Mouse (Mus musculus) embryo, embryonic 10.5 days (tissue): ENCODE measurements around the gene Cfap126.

Experiments used
- DNase-seq: peaks from one replicate; pipeline ENCODE4 v3.0.0-alpha.2; 2015; ENCODE audit warnings: low spot score

The Cfap126 gene

GRCm38 (mm10) chr1:171096110-171096964, 17.4 kb upstream of the Cfap126 start:
- DNase-seq = no peak

GRCm38 (mm10) chr1:171097136-171097535, 16.6 kb upstream of the Cfap126 start:
- no peak for DNase-seq

GRCm38 (mm10) chr1:171097612-171098011, 16.1 kb upstream of the Cfap126 start:
- DNase-seq = no peak

GRCm38 (mm10) chr1:171101033-171101432, 12.7 kb upstream of the Cfap126 start:
- DNase-seq = no peak

- peak; percentile 91 for DNase-seq
These were observed 11.8 kb upstream of the Cfap126 start for GRCm38 (mm10) chr1:171101733-171102546.

- peak; percentile 94 for DNase-seq
These were observed 11.1 kb upstream of the Cfap126 start for GRCm38 (mm10) chr1:171102547-171103177.

- peak; percentile 73 for DNase-seq
These were observed 10.4 kb upstream of the Cfap126 start for GRCm38 (mm10) chr1:171103179-171103840.

GRCm38 (mm10) chr1:171105226-171105625, 8.5 kb upstream of the Cfap126 start:
- DNase-seq = no peak

GRCm38 (mm10) chr1:171109620-171110019, 4.1 kb upstream of the Cfap126 start:
- DNase-seq = no peak

- DNase-seq = no peak
These were observed 3.1 kb upstream of the Cfap126 start for GRCm38 (mm10) chr1:171110659-171111019.

- DNase-seq = peak; percentile 97
These were observed 2.5 kb upstream of the Cfap126 start for GRCm38 (mm10) chr1:171111020-171111780.

- DNase-seq = peak; percentile 81
These were observed 1.7 kb upstream of the Cfap126 start for GRCm38 (mm10) chr1:171111781-171112575.

- DNase-seq = no peak
These were observed 732 bp upstream of the Cfap126 start for GRCm38 (mm10) chr1:171112986-171113385.

GRCm38 (mm10) chr1:171116280-171116679, 2.6 kb downstream of the Cfap126 start:
- DNase-seq = no peak

- DNase-seq = peak; percentile 93
These were observed 4.6 kb downstream of the Cfap126 start for GRCm38 (mm10) chr1:171118269-171118684.

- no peak for DNase-seq
These were observed 5.3 kb downstream of the Cfap126 start for GRCm38 (mm10) chr1:171118996-171119395.

GRCm38 (mm10) chr1:171119405-171119804, 5.7 kb downstream of the Cfap126 start:
- DNase-seq = no peak

GRCm38 (mm10) chr1:171120893-171121292, 7.2 kb downstream of the Cfap126 start:
- no peak for DNase-seq

GRCm38 (mm10) chr1:171121839-171122238, 8.1 kb downstream of the Cfap126 start:
- no peak for DNase-seq

GRCm38 (mm10) chr1:171122932-171123331, 9.2 kb downstream of the Cfap126 start:
- DNase-seq = peak; percentile 40
